Mouse (Mus musculus) forebrain, embryonic 16.5 days (tissue): Measurements from ENCODE around the gene Clstn1. TPM values are rescaled to one million over a fixed set of nuclear protein-coding genes. Genes with fewer than 3 reads are reported as not detected.

Experiments used
- ATAC-seq: fragments of 200-750 bp; cut with Nextera tagmentation; 2 replicates; pipeline ENCODE4 v1.8.0; 2017; ENCODE audit warnings: mild to moderate bottlenecking, moderate library complexity
- H3K27ac ChIP-seq: fragments of 300-500 bp; sonication (generic); 2 replicates; pipeline ENCODE4 v1.5.1; 2014; ENCODE audit warnings: low read length, control low read depth
- H3K27me3 ChIP-seq: fragments of 300-500 bp; sonication (generic); replicated peaks from 2 replicates; pipeline ENCODE4 v1.6.1; 2014; ENCODE audit warnings: low read length; ENCODE audit not compliant: control insufficient read depth, insufficient read depth
- H3K36me3 ChIP-seq: fragments of 300-500 bp; sonication (generic); 2 replicates; pipeline ENCODE4 v1.6.1; 2014; ENCODE audit not compliant: control insufficient read depth, insufficient read depth
- H3K4me1 ChIP-seq: fragments of 300-500 bp; sonication (generic); replicated peaks from 2 replicates; pipeline ENCODE4 v1.6.1; 2014; ENCODE audit warnings: low read length; ENCODE audit not compliant: control insufficient read depth, insufficient read depth
- H3K4me2 ChIP-seq: fragments of 300-500 bp; sonication (generic); 2 replicates; pipeline ENCODE4 v1.6.1; 2014; ENCODE audit warnings: mild to moderate bottlenecking, low read length, control low read depth
- H3K4me3 ChIP-seq: fragments of 300-500 bp; sonication (generic); replicated peaks from 2 replicates; pipeline ENCODE4 v1.5.1; 2014; ENCODE audit warnings: mild to moderate bottlenecking, low read length, control low read depth
- H3K9ac ChIP-seq: fragments of 300-500 bp; sonication (generic); replicated peaks from 2 replicates; pipeline ENCODE4 v1.6.1; 2014; ENCODE audit warnings: low read depth, low read length, control low read depth
- H3K9me3 ChIP-seq: fragments of 300-500 bp; sonication (generic); 2 replicates; pipeline ENCODE4 v1.6.1; 2016; ENCODE audit warnings: low read length; ENCODE audit not compliant: control insufficient read depth
- WGBS: fragments of 180-500 bp; shearing (Covaris S2); extraction: QIAGEN DNeasy Blood & Tissue Kit; methylation state at CpG from one replicate; pipeline ENCODE4 v1.1.7; 2014; 5-methylcytosine and 5-hydroxymethylcytosine counted together
- polyA plus RNA-seq: library from polyadenylated mRNA; unstranded; fragments of >200 nt; fragmentation: Nextera tagmentation; extraction: Ambion mirVana; gene quantifications from 2 replicates; pipeline ENCODE4 v1.2.1, GENCODE M21; 2015

Gene Clstn1
- polyA plus RNA-seq, 1 experiment from 2014 or later: 65.3 TPM

- Histone ChIP-seq H3K36me3 (peaks cover 4% of the 10 kb centered on the region; the same call in 1 of the 2 replicates), H3K4me3 (no peak overlapping the region), H3K4me2 (no peak overlapping the region), H3K27ac (no peak overlapping the region), H3K4me1 (no peaks in the 10 kb centered on the region), H3K9ac (0 out of 2 replicates have a peak overlapping the region, but pooled peaks have one; percentile 12), H3K9me3 (no peaks in the 10 kb centered on the region), H3K27me3 (no peaks in the 10 kb centered on the region)
- ATAC-seq: peak; percentile 93
- 64% methylated on average over 9 of the region's 9 CpGs for WGBS
Observed at GRCm38 (mm10) chr4:149549221-149549925, 36.9 kb upstream of the Clstn1 start.

GRCm38 (mm10) chr4:149550866-149551265, 35.4 kb upstream of the Clstn1 start:
- no peaks in the 10 kb centered on the region for H3K27me3 ChIP-seq
- no peak overlapping the region for H3K9ac ChIP-seq
- no peaks in the 10 kb centered on the region for H3K9me3 ChIP-seq
- H3K4me1 ChIP-seq: no peaks in the 10 kb centered on the region
- H3K36me3 ChIP-seq: peaks cover 2% of the 10 kb centered on the region; the same call in 1 of the 2 replicates
- ATAC-seq: no peak
- H3K27ac ChIP-seq: no peak overlapping the region
- no peak overlapping the region for H3K4me2 ChIP-seq
- WGBS: 78% methylated on average over 5 of the region's 5 CpGs
- no peak overlapping the region for H3K4me3 ChIP-seq

GRCm38 (mm10) chr4:149551696-149552095, 34.6 kb upstream of the Clstn1 start:
- H3K27me3 ChIP-seq: no peaks in the 10 kb centered on the region
- H3K4me2 ChIP-seq: no peak overlapping the region
- WGBS: 82% methylated on average over 5 of the region's 5 CpGs
- H3K4me1 ChIP-seq: no peaks in the 10 kb centered on the region
- H3K4me3 ChIP-seq: no peak overlapping the region
- H3K36me3 ChIP-seq: no peaks in the 10 kb centered on the region
- H3K9ac ChIP-seq: no peak overlapping the region
- H3K27ac ChIP-seq: no peak overlapping the region
- ATAC-seq: no peak
- no peaks in the 10 kb centered on the region for H3K9me3 ChIP-seq

GRCm38 (mm10) chr4:149553834-149554233, 32.4 kb upstream of the Clstn1 start:
- H3K9me3 ChIP-seq: no peaks in the 10 kb centered on the region
- ATAC-seq: no peak
- no peaks in the 10 kb centered on the region for H3K36me3 ChIP-seq
- no peak overlapping the region for H3K9ac ChIP-seq
- no peak overlapping the region for H3K27ac ChIP-seq
- no peak overlapping the region for H3K4me2 ChIP-seq
- H3K4me1 ChIP-seq: no peaks in the 10 kb centered on the region
- whole genome bisulfite sequencing: 82% methylated on average over 7 of the region's 7 CpGs
- no peak overlapping the region for H3K4me3 ChIP-seq
- no peaks in the 10 kb centered on the region for H3K27me3 ChIP-seq

GRCm38 (mm10) chr4:149556111-149556510, 30.2 kb upstream of the Clstn1 start:
- H3K9me3 ChIP-seq: no peaks in the 10 kb centered on the region
- H3K4me1 ChIP-seq: no peaks in the 10 kb centered on the region
- H3K4me2 ChIP-seq: no peak overlapping the region
- H3K27me3 ChIP-seq: no peaks in the 10 kb centered on the region
- H3K36me3 ChIP-seq: peaks cover 9% of the 10 kb centered on the region; the same call in 1 of the 2 replicates
- H3K9ac ChIP-seq: no peak overlapping the region
- no peak overlapping the region for H3K4me3 ChIP-seq
- WGBS: 76% methylated on average over 4 of the region's 4 CpGs
- no peak for ATAC-seq
- H3K27ac ChIP-seq: no peak overlapping the region

GRCm38 (mm10) chr4:149557905-149558304, 28.4 kb upstream of the Clstn1 start:
- H3K27me3 ChIP-seq: no peaks in the 10 kb centered on the region
- WGBS: 90% methylated on average over 5 of the region's 5 CpGs
- no peak overlapping the region for H3K4me2 ChIP-seq
- H3K9me3 ChIP-seq: no peaks in the 10 kb centered on the region
- no peak for ATAC-seq
- H3K4me3 ChIP-seq: no peak overlapping the region
- peaks cover 9% of the 10 kb centered on the region; the same call in 1 of the 2 replicates for H3K36me3 ChIP-seq
- H3K4me1 ChIP-seq: peaks cover 12% of the 10 kb centered on the region
- H3K9ac ChIP-seq: no peak overlapping the region
- H3K27ac ChIP-seq: no peak overlapping the region

- Histone ChIP-seq H3K4me1 (peaks cover 15% of the 10 kb centered on the region), H3K36me3 (peaks cover 9% of the 10 kb centered on the region; the same call in 1 of the 2 replicates), H3K4me2 (no peak overlapping the region), H3K9me3 (no peaks in the 10 kb centered on the region), H3K27me3 (no peaks in the 10 kb centered on the region), H3K27ac (no peak overlapping the region), H3K4me3 (no peak overlapping the region), H3K9ac (no peak overlapping the region)
- ATAC-seq: no peak
- WGBS: 67% methylated on average over 3 of the region's 3 CpGs
Observed at GRCm38 (mm10) chr4:149558389-149558788, 27.9 kb upstream of the Clstn1 start.

- no peak for ATAC-seq
- Histone ChIP-seq H3K4me2 (no peak overlapping the region), H3K27ac (peak overlapping the region; percentile 89; the same call in 1 of the 2 replicates), H3K9ac (no peak overlapping the region), H3K4me1 (peaks cover 24% of the 10 kb centered on the region), H3K9me3 (no peaks in the 10 kb centered on the region), H3K36me3 (peaks cover 9% of the 10 kb centered on the region; the same call in 1 of the 2 replicates), H3K27me3 (no peaks in the 10 kb centered on the region), H3K4me3 (no peak overlapping the region)
- 86% methylated on average over 4 of the region's 4 CpGs for WGBS
Observed at GRCm38 (mm10) chr4:149561392-149561791, 24.9 kb upstream of the Clstn1 start.

- Histone ChIP-seq H3K9me3 (no peaks in the 10 kb centered on the region), H3K9ac (peak overlapping the region; percentile 30), H3K4me2 (peak overlapping the region; percentile 9), H3K4me1 (peaks cover 24% of the 10 kb centered on the region), H3K27me3 (no peaks in the 10 kb centered on the region), H3K27ac (peak overlapping the region; percentile 89), H3K4me3 (0 out of 2 replicates have a peak overlapping the region, but pooled peaks have one; percentile 2), H3K36me3 (peaks cover 9% of the 10 kb centered on the region; the same call in 1 of the 2 replicates)
- ATAC-seq: peak; percentile 81
- 41% methylated on average over 21 of the region's 21 CpGs for WGBS
Observed at GRCm38 (mm10) chr4:149561986-149562904, 24.0 kb upstream of the Clstn1 start.
